Mouse (Mus musculus) 3T3-L1 (cell line): ENCODE results near the gene Zdhhc6.
A peak's percentile ranks its signal among the peaks of the same experiment; 100 is the strongest.

Experiments
- DNase-seq: peaks from one replicate; pipeline ENCODE4 v3.0.0-alpha.2; 2015; ENCODE audit warnings: low read depth, low spot score

The Zdhhc6 gene

DNA sequence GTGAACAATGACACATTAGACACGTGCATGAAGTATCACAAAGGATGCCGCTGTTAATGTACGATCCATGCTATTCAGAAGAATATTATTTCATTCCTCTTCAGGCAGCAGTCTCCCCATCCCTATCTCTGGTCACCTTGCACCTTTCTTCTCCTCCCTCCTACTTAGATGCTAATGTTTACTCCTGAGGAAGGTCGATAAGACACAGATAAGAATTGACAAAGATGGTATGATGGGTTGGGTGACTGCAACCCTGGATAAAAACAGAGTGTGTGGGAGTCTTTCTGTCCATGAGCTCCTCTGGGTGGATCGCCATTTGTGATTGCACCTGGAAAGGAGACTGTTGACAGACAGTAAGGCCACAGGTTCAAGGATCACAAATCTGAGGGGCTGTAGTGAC lies 57.3 kb downstream of the Zdhhc6 start:
- DNase-seq = no peak

DNA sequence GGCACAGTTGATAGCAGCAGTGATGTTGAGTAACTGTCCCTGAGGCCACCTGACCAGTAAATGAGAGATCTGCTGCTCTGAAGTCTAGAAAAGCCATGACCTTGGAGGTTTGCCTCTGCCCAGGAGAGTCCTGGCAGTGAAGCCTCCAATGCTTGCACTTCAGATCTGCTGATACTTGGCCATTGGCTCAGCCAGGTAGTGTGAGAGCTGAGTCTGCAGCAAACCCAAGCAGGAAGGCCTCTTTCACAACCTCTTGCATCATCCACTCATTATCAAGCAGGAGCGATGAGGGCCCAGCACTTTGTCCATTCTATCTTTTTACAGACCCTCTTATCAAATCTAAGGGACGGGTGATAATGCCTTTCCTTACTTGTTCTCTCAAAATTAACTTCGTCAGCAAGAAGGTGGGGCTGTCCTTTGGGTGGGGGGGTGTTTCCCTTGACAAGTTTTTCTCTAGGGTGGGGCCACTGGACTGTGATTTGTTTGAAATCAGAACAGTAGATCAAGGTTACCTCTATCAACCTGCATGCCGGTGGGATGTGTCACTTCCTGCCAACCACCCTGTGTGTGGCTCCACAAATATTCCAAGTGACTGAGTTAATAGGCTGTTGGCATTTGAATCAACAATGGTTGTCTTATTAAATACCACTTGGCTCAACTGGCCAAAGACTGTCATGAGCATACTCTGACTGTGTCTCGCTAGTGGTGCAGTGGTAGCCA lies 58.0 kb downstream of the Zdhhc6 start:
- DNase-seq = peak; percentile 60

DNA sequence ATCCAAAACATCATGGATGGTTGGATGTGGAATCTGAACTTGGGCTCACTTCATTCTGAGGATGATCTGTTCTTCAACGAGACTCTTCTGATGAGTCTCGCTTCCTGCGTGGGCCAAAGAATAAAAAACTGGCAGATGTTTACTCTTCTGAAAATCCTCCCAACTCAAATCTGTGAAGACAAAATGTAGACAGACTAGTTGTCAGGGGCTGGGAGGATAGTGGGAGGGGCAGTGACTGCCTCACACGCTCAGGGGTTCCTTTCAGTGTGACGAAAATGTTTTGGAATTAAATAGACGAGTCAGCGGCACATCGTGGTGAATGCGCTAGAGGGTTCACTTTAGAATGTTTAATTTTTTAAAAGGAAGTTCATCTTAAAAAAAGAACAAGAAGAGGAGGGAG lies 59.7 kb downstream of the Zdhhc6 start:
- no peak for DNase-seq

DNA sequence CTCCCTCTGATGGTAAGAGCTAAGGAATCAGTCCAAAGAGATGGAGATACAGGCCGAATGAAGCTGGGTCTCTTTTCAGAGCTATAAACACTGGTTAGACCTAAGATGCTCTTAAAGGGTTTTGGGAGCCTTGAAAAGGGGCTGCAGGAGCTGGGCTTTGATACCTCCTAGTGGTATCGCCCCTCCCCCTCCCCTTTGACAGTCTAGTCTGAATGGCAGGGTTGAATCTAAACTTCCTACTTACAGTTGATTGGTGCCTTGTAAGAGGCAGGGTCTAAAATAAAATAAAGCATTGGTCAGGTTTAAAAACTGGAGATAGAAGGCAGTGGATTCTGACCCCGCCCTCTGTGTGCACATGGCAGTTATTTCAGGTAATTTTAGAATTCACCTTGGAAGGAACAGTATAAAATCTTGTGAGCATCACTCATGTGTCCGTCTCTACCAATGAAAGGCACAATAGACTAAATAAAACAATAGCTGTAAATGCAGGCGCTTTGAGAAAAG lies 61.3 kb downstream of the Zdhhc6 start:
- DNase-seq = peak; percentile 79

DNA sequence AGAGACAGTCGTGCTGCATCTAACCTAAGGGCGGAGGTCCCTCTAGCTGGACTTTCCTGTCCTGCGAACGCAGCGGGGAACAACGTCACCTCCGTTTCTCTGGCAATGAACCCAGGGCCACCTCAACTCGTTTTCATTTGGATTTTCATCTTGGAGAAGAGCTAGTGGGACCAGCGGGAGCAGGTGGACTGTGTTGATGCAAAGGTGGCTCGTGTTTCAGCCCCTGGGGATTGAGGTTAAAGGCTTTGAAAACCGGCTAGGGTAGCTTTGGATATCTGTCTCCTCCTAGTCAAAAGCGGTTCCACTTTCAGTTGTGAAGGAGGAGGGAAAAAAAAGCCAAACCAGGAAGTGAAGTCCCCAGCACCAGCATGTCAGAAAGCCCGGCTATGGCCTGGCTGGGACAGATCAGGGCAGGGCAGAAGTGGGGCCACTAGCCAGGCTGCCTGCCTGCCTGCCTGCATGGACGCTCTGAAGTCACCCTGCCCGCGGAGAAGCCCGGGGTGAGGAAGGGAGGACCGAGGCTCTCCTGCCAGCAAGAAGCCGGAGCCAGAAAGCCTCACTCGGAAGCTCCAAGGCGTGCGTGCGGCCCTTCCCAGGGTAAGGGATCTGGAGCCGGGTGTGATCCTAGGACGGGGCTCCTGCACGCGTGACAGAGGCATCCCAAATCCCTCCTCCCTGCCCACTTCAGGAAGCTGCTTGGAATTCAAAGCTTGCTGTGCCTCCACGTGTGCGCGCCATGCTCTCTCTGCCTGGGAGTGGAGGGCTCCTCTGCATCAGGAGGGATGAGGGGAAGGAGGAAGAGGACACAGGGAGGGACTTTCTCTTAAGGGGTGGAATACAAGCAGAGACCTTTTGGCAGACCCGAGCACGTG lies 62.0 kb downstream of the Zdhhc6 start:
- peak; percentile 84 for DNase-seq

DNA sequence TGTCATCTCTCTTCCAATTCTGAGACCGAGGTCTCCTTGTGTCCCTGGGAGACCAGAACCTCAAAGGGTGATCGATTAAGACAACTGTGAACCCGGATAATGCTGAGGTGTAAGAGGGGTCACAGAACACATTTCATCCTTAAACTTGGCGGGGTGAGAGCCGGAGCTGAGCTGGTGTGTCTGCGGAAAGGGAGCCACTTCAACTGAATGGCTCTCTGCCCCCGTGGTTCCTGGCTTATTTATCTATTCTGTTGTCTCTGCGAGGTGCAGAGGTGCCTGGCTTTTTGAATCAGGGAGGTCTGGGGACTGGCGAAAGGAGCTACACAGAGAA lies 62.6 kb downstream of the Zdhhc6 start:
- DNase-seq = no peak

DNA sequence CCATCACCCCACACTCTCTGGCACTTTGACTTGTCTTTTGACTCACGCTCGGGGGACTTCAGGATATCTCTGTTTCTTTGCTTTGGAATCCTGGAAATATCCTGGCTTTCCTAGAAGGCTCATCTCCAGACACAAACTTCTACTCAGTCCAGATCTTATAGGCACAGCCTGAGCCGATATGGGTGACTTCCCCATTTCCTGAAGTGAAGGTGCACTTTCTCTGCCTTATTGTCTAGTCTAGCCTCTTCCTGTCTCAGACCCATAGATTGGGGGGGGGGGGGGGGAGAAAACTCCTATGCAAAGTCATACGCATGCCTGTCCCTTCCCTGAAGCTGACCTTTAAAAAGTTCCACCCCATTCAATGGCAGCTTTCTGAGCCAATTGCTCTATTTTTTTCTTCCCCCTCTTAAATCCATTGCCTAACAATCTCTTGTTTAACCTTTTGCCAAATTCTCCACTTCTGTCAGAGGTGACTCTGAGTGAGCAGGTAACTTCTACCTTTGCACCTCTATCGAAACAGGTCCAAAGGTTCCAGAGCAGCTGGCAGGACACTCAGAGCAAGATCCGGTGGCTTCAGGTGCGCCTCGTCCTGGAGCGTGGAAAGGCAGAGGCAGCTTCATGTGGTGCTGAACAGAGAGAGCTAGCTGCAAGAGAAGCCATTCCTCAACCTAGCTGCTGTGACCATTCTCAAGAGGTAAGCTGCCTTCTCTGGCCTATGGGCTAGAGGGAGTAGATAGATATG lies 64.3 kb downstream of the Zdhhc6 start, which contains the start of gene Acsl5:
Acsl5 (plus strand) TSS at position 556 of the 742 bp plus-strand sequence.
- DNase-seq = no peak

DNA sequence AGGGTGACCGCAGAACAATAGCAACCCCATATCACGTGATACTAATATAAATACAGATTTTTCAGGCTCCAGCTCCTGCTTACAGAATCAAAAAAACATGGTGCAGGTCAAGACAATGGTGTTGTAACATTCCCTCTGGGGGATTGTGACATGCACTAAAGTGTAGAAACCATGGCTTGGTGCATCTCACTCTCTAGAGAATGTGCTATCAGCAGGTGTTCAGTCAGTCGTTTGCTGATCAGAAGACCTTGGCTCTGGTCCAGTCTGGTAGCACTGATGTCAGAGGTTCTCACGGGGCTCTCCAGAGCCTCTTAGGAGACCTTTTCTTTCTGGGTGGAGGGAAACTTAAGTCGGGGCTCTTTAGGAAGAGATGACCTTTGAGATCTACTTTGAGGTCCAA lies 65.4 kb downstream of the Zdhhc6 start:
- DNase-seq = no peak

DNA sequence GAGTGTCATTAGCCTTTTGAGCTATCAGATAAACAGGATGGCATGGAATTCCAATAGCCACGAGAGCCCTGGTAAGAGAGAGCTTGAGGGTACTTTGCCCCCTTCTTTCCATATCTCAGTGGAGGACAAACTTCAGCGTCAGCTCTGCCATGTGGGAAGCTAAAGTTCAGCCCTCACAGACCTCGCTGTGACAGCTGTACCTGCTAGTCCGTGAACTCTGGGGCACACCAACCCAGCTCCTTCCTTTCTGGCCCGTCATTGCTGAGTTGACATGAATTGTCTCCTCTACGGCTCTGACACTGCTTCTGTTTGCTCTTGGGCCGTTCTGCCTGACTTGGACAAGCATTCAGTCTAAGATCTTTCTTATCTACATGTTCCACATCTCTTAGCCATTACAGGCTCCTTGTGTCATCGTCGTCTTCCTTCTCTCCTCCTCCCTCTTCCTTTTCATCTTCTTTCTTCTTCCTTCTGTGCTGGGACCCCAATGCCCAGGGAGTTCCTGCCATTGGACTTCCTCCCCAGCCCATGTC lies 67.8 kb downstream of the Zdhhc6 start:
- no peak for DNase-seq

DNA sequence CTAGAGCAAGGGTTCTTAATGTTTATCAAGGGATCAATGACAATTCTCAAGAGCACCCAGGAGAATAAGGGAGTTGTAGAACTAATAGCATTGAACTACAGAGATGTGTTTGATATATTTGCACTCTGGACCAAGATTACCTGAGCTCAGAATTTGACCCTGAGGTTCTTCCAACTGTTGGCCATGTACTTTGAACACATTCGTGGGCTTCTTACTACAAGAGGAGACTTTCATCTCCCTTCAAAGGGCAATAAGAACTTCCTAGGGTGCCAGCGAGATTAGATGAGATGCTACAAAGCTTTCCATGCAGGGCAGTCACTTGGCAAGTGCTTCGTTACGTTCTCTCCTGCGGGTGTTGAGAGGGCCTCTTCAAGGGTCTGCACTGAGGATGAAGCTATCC lies 68.3 kb downstream of the Zdhhc6 start:
- DNase-seq = no peak

DNA sequence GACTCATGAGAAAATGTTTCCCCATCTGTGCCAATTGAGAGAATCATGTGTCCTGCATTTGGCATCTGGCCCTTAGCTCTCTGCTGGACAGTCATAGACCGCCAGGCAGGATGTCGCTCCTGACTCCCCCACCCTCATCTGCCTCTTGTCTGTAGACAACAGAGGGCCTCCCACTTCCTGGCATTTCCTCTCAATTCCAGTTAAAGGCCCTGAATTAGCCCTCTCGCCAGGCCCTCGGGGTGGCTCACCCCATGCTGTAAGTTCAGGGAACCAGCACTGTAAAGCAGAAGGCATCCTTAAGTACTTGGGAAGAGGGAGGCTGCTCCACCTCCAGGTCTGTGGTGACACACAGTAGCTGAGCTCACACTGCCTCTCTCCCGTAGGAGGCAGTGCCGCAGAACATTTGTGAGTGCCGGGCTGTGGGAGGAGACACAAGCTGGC lies 71.0 kb downstream of the Zdhhc6 start:
- DNase-seq = peak; percentile 97

DNA sequence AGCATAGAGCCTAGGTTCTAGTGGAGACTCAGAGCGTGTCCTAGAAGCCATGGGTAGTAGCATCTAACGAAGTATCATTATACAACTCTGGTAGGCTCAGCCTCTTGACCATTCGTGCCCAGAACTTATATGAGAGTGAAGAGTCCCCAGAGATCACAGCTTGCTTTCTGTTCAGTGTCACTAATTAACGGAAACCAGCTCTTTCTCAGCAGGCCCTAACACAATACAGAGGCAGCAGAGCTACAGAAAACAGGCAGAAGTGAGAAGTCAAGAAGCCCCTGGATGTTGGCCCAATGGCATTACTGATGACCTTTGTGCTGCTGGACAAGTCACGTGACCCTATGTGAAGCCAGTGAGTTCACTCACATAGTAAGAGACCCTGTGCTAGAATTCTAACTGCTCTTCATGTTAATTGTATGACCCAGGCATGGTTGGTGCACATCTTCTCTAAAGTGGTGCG lies 74.6 kb downstream of the Zdhhc6 start, which contains the start of gene Gucy2g:
Gucy2g (minus strand) TSS at position 51 of the 460 bp plus-strand sequence.
- DNase-seq = no peak

DNA sequence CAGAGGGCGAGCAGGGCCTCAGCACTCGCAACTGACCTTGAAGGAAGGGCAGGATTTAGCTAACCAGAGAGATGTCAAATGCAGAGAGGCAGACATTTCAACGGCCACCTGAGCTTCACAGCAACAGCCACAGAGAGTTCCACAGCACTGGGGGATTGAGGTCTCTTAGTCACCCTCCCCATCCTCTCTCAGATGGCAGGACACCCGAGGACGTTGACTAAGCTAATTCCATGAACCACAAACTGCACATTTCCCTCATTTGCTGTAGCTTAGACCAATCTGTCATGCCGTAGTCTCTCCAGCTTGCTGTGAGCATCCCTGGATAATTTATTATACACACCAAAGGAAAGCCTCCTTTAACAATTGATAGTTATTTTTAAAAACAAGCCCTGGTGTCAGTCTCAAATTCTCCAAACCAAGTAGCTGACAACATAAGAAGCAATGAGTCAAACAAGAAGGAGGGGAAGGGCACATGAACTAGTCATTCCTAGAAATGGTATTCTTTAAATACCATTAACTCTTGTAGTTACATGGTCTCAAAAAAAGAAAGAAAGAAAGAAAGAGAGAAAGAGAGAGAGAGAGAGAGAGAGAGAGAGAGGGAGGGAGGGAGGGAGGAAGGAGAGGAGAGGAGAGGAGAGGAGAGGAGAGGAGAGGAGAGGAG lies 75.9 kb downstream of the Zdhhc6 start:
- peak; percentile 57 for DNase-seq

DNA sequence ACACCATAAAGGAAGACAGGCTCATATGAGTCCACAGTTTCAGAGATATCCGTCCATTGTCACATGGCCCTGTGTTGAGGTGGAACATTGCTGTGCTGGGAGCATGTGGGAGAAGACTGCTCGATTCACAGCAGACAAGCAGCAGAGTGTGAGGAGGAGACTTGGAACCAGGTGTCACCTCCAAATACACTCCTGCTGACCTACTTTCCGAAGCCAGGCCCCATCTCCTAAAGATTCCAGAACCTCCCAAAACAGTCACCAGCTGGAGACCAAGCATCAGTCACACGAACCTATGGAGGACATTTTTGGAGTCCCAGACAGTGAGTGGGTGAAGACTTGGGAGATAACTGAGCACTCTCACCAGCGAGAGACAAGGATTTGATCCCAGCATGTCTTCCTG lies 79.3 kb downstream of the Zdhhc6 start:
- DNase-seq = no peak

DNA sequence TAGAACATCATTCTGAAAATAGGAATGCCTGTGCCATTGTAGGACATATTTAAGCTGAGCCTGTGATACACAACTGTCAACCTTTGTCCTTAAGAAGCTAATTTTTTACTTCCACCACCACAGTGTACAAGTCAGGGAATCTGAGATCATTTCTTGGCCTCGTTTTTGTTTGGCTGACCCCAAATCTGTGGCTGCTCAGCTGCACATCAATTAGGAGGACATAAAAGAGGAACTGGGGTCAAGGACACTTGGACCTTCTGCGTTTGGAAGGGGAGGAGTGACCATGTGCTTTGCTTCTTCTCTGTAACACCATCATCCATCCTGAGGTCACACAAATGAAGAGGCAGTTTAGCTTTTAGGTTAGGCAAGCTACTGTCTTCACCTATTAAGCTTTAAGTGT lies 79.8 kb downstream of the Zdhhc6 start:
- no peak for DNase-seq

DNA sequence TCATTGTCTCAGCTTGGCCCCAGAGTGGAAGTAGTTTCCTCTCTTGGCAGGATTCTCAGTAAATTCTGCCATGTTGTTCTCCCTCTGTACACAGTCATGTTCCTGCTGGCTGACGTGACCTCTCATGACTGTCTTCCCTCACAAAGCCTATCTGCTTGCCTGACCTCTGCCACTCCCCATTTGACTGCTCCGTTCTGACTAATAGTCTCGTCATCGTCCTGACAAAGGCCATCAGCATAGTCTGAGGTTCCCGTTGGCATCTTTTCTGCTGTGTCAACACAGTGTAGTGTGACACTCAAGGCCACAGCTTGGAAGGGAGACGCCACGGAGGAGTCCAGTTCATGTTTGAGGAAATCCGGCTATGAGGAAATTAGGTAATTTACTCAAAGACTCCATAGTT lies 83.7 kb downstream of the Zdhhc6 start:
- DNase-seq = peak; percentile 88

DNA sequence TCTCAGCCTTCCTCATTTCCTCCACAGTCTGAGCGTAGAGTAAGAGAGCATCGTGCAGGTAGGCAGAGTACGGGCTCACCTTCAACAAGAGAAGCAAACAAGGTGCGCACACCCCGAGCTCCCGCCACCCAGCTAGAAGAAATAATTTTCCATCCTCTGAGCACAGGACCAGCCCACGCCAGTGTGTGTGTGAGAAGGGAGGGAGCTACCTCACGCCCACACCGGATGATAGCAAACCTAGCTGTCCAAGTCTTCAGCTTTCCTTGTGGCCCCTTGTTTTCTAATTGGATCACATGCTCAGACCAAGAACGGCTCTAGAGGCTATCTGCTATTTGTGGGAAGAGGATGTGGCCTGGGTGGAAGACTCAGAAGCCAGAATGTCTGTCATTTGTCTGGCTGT lies 84.8 kb downstream of the Zdhhc6 start:
- no peak for DNase-seq

DNA sequence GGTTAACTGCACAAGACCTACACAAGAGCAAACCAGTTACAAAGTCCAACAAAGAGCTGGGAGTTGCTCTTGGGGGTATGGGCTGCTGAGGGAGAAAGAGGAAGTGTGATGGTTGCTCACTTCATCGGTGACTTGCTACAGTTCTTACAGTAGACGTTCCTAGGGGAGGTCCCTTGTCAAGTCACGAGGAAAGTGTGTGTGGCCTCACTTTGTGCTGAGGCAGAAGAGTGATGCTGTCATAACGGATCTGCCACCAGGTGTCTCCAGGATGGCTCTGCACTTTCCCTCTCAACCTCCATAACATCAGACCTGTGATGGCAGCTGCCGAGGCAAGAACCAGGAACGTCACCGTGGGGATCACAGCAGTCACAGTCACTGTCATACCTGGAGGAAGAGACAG lies 88.7 kb downstream of the Zdhhc6 start:
- DNase-seq = no peak

DNA sequence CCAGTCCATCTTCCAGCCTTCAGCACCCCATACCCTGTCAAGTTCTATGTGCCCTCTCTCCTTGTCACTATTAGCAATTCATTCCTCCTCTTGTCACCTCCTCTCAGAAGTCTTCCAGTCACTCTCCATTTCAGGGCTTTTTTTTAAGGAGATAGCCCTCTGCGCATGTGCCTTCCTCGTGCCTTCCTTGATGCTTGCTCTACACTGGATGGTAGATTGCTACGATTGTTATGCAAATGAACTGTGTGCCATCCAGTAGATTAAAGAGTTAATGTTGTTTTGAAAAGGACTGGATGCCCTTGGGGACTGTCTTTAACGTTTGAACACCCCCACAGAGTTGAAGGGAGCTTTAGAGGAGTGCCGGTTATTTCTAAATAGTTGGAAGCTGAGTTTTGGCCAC lies 89.2 kb downstream of the Zdhhc6 start:
- no peak for DNase-seq

DNA sequence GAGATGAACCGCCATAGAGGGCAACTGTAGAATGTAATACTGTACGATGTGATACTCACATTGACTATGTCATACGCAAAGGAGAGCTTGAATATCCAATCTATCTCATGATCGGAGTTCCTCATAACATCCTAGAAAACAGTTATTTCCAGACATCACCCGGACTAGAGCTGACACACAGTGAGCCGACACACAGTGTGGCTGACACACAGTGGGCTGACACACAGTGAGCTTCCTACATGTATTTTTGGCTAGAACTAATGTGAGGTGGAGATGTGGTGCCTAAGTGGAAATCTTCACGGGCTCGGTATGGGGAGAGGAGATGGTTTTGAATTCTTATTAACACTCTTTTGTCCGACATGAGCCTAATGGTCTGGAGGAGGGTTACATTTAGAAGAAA lies 93.6 kb downstream of the Zdhhc6 start:
- no peak for DNase-seq
